Mouse (Mus musculus): ENCODE results near the gene Utrn. TPM values are rescaled to one million over a fixed set of nuclear protein-coding genes. Genes with fewer than 3 reads are reported as not detected.

Utrn gene
- polyA plus RNA-seq, 1 experiment from 2014 or later = 41.2 TPM

GRCm38 (mm10) chr10:12339005-12339703, 530.0 kb downstream of the Utrn start:
- H3K4me1 ChIP-seq = no peaks in the 10 kb centered on the region
- 86% methylated on average over 9 of the region's 9 CpGs for WGBS
- no peak for ATAC-seq (ENCODE audit: low FRiP score, low read depth)

More at GRCm38 (mm10) chr10:12339005-12339703, 530.0 kb downstream of the Utrn start:
- H3K27me3 ChIP-seq = no peaks in the 10 kb centered on the region
- no peak overlapping the region for H3K27ac ChIP-seq (replicated peaks)
- H3K9me3 ChIP-seq = no peaks in the 10 kb centered on the region
- H3K9ac ChIP-seq (replicated peaks) = no peak overlapping the region
- no peak overlapping the region for H3K4me3 ChIP-seq
- H3K4me2 ChIP-seq (replicated peaks) = no peak overlapping the region
- H3K36me3 ChIP-seq = no peaks in the 10 kb centered on the region

Other genes with a start within 250 kb of the Utrn start
- gene Stx11, start 94.9 kb upstream of the Utrn start, polyA plus RNA-seq (2016; fragmentation: Nextera tagmentation; extraction: Ambion mirVana) = 1.4 and 1.7 TPM in 2 replicates
- 30.3 and 32.2 TPM in 2 replicates for gene Sf3b5, start 136.0 kb upstream of the Utrn start, polyA plus RNA-seq (2016; fragmentation: Nextera tagmentation; extraction: Ambion mirVana)
- gene Plagl1, start 191.1 kb upstream of the Utrn start, polyA plus RNA-seq (2016; fragmentation: Nextera tagmentation; extraction: Ambion mirVana) = 77.2 and 98.5 TPM in 2 replicates